Mouse (Mus musculus) midbrain, embryonic 16.5 days (tissue): ENCODE data around the gene Ntrk1. TPM values are rescaled to one million over a fixed set of nuclear protein-coding genes. Genes with fewer than 3 reads are reported as not detected.

Experiments used
- ATAC-seq: fragments of 200-750 bp; cut with Nextera tagmentation; 2 replicates; pipeline ENCODE4 v1.8.0; 2017; ENCODE audit warnings: moderate TSS enrichment
- H3K27ac ChIP-seq: fragments of 300-500 bp; sonication (generic); 2 replicates; pipeline ENCODE4 v1.5.1; 2014; ENCODE audit warnings: mild to moderate bottlenecking, low read length, mixed read lengths
- H3K27me3 ChIP-seq: fragments of 300-500 bp; sonication (generic); 2 replicates; pipeline ENCODE4 v1.6.1; 2014; ENCODE audit warnings: low read depth, low read length, mixed read lengths; ENCODE audit not compliant: control insufficient read depth, insufficient read depth
- H3K36me3 ChIP-seq: fragments of 300-500 bp; sonication (generic); 2 replicates; pipeline ENCODE4 v1.6.1; 2014; ENCODE audit warnings: mild to moderate bottlenecking, low read length, moderate library complexity, mixed read lengths; ENCODE audit not compliant: control insufficient read depth, insufficient read depth
- H3K4me1 ChIP-seq: fragments of 300-500 bp; sonication (generic); 2 replicates; pipeline ENCODE4 v1.6.1; 2014; ENCODE audit warnings: mild to moderate bottlenecking, low read length, mixed read lengths; ENCODE audit not compliant: control insufficient read depth, insufficient read depth
- H3K4me2 ChIP-seq: fragments of 300-500 bp; sonication (generic); 2 replicates; pipeline ENCODE4 v1.6.1; 2014; ENCODE audit warnings: mild to moderate bottlenecking, low read length, mixed read lengths
- H3K4me3 ChIP-seq: fragments of 300-500 bp; sonication (generic); 2 replicates; pipeline ENCODE4 v1.5.1; 2014; ENCODE audit warnings: low read depth, mild to moderate bottlenecking, low read length, moderate library complexity, mixed read lengths
- H3K9ac ChIP-seq: fragments of 300-500 bp; sonication (generic); 2 replicates; pipeline ENCODE4 v1.6.1; 2014; ENCODE audit warnings: low read depth, low read length, mixed read lengths
- H3K9me3 ChIP-seq: fragments of 300-500 bp; sonication (generic); replicated peaks from 2 replicates; pipeline ENCODE4 v1.6.1; 2014; ENCODE audit warnings: mild to moderate bottlenecking, low read length, mixed read lengths; ENCODE audit not compliant: control insufficient read depth, poor library complexity, severe bottlenecking
- WGBS: fragments of 180-500 bp; shearing (Covaris S2); extraction: QIAGEN DNeasy Blood & Tissue Kit; methylation state at CpG from one replicate; pipeline ENCODE4 v1.1.7; 2014; 5-methylcytosine and 5-hydroxymethylcytosine counted together
- polyA plus RNA-seq: library from polyadenylated mRNA; unstranded; fragments of >200 nt; fragmentation: Nextera tagmentation; extraction: Ambion mirVana; gene quantifications from 2 replicates; pipeline ENCODE4 v1.2.1, GENCODE M21; 2015

Gene Ntrk1
- polyA plus RNA-seq, 1 experiment from 2014 or later, result 1.4 TPM

GRCm38 (mm10) chr3:87749977-87750376 is 45.0 kb downstream of the Ntrk1 start:
- H3K36me3 ChIP-seq, result no peaks in the 10 kb centered on the region
- no peaks in the 10 kb centered on the region; the same call in 1 of the 2 replicates for H3K27me3 ChIP-seq
- WGBS, result 88% methylated on average over 12 of the region's 12 CpGs
- H3K27ac ChIP-seq, result no peak overlapping the region
- H3K9ac ChIP-seq, result no peak overlapping the region
- no peak overlapping the region for H3K4me2 ChIP-seq
- peaks cover 6% of the 10 kb centered on the region; the same call in 1 of the 2 replicates for H3K4me1 ChIP-seq
- no peak for ATAC-seq
- H3K9me3 ChIP-seq, result no peaks in the 10 kb centered on the region
- H3K4me3 ChIP-seq, result no peak overlapping the region

GRCm38 (mm10) chr3:87749036-87749435 is 45.9 kb downstream of the Ntrk1 start:
- Histone ChIP-seq H3K4me1 (peaks cover 7% of the 10 kb centered on the region; the same call in 1 of the 2 replicates), H3K9me3 (no peaks in the 10 kb centered on the region), H3K36me3 (no peaks in the 10 kb centered on the region), H3K27ac (no peak overlapping the region), H3K4me3 (no peak overlapping the region), H3K4me2 (no peak overlapping the region), H3K9ac (no peak overlapping the region), H3K27me3 (no peaks in the 10 kb centered on the region; the same call in 1 of the 2 replicates)
- no peak for ATAC-seq
- 23% methylated on average over 5 of the region's 5 CpGs for WGBS

DNA sequence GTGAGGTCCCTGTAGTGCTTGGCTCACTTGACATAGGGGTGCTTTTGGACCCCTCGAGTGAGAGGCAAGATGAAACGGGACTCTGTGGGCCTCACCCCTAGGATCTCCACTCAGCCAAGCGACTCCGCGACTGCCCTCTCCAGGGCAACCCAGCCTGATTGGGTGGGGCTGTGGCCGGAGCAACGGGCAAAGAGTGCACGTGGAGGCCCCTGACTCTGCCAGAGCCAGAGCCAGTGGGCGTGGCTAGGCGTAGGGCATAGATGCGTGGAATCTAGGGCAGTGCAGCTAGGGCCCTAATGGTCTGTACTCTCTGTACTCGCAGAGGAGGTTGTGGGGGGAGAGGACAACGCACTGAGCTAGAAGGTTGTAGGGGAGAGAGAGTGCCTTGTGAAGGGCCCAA is 46.5 kb downstream of the Ntrk1 start, which contains the start of gene Lrrc71:
TSS of gene Lrrc71 (minus strand) at position 195 of the 400 bp plus-strand sequence.
- H3K4me2 ChIP-seq, result no peak within 1 kb of the TSS
- no peaks in the 10 kb centered on the region for H3K36me3 ChIP-seq
- H3K4me3 ChIP-seq, result no peak within 1 kb of the TSS
- no peak within 1 kb of the TSS for H3K27ac ChIP-seq
- no peak for ATAC-seq
- H3K4me1 ChIP-seq, result peaks cover 7% of the 10 kb centered on the region; the same call in 1 of the 2 replicates
- H3K9ac ChIP-seq, result no peak within 1 kb of the TSS
- no peaks in the 10 kb centered on the region for H3K27me3 ChIP-seq
- no peaks in the 10 kb centered on the region for H3K9me3 ChIP-seq
- 39% methylated on average over 13 of the region's 13 CpGs for WGBS

- Histone ChIP-seq H3K9ac (peak overlapping the region; percentile 43; the same call in 1 of the 2 replicates), H3K4me3 (no peak overlapping the region), H3K4me1 (peaks cover 7% of the 10 kb centered on the region; the same call in 1 of the 2 replicates), H3K9me3 (no peaks in the 10 kb centered on the region), H3K36me3 (peaks cover 2% of the 10 kb centered on the region; the same call in 1 of the 2 replicates), H3K27ac (no peak overlapping the region), H3K4me2 (peak overlapping the region; percentile 41), H3K27me3 (no peaks in the 10 kb centered on the region)
- WGBS, result 18% methylated on average over 18 of the region's 18 CpGs
- no peak for ATAC-seq
Measured at GRCm38 (mm10) chr3:87745036-87745659, 49.8 kb downstream of the Ntrk1 start.

- Histone ChIP-seq H3K4me3 (no peak overlapping the region), H3K27ac (no peak overlapping the region), H3K9me3 (no peaks in the 10 kb centered on the region), H3K4me2 (no peak overlapping the region), H3K4me1 (peaks cover 7% of the 10 kb centered on the region; the same call in 1 of the 2 replicates), H3K36me3 (peaks cover 2% of the 10 kb centered on the region; the same call in 1 of the 2 replicates), H3K27me3 (no peaks in the 10 kb centered on the region), H3K9ac (no peak overlapping the region)
- no peak for ATAC-seq
- 89% methylated on average over 4 of the region's 4 CpGs for WGBS
Measured at GRCm38 (mm10) chr3:87743927-87744326, 51.0 kb downstream of the Ntrk1 start.

GRCm38 (mm10) chr3:87742735-87743134 is 52.2 kb downstream of the Ntrk1 start:
- H3K4me3 ChIP-seq, result no peak overlapping the region
- WGBS, result 93% methylated on average over 16 of the region's 16 CpGs
- no peak overlapping the region for H3K27ac ChIP-seq
- no peak for ATAC-seq
- H3K36me3 ChIP-seq, result peaks cover 7% of the 10 kb centered on the region; the same call in 1 of the 2 replicates
- H3K9ac ChIP-seq, result no peak overlapping the region
- H3K9me3 ChIP-seq, result no peaks in the 10 kb centered on the region
- peaks cover 7% of the 10 kb centered on the region; the same call in 1 of the 2 replicates for H3K4me1 ChIP-seq
- H3K27me3 ChIP-seq, result no peaks in the 10 kb centered on the region
- H3K4me2 ChIP-seq, result no peak overlapping the region

GRCm38 (mm10) chr3:87742013-87742412 is 52.9 kb downstream of the Ntrk1 start:
- no peak overlapping the region for H3K4me2 ChIP-seq
- H3K36me3 ChIP-seq, result peaks cover 10% of the 10 kb centered on the region
- H3K4me1 ChIP-seq, result peaks cover 7% of the 10 kb centered on the region; the same call in 1 of the 2 replicates
- ATAC-seq, result no peak
- 87% methylated on average over 3 of the region's 3 CpGs for WGBS
- H3K9me3 ChIP-seq, result no peaks in the 10 kb centered on the region
- H3K27ac ChIP-seq, result no peak overlapping the region
- no peak overlapping the region for H3K9ac ChIP-seq
- no peak overlapping the region for H3K4me3 ChIP-seq
- H3K27me3 ChIP-seq, result no peaks in the 10 kb centered on the region

- H3K36me3 ChIP-seq, result peaks cover 38% of the 10 kb centered on the region
- 81% methylated on average over 4 of the region's 5 CpGs for WGBS
- no peak for ATAC-seq
Measured at GRCm38 (mm10) chr3:87738906-87739305, 56.1 kb downstream of the Ntrk1 start.

GRCm38 (mm10) chr3:87735335-87735734 is 59.6 kb downstream of the Ntrk1 start:
- no peak overlapping the region for H3K9ac ChIP-seq
- H3K9me3 ChIP-seq, result no peaks in the 10 kb centered on the region
- 93% methylated on average over 9 of the region's 9 CpGs for WGBS
- H3K4me1 ChIP-seq, result no peaks in the 10 kb centered on the region
- no peak overlapping the region for H3K4me2 ChIP-seq
- ATAC-seq, result no peak
- H3K27me3 ChIP-seq, result no peaks in the 10 kb centered on the region
- H3K27ac ChIP-seq, result no peak overlapping the region
- peaks cover 52% of the 10 kb centered on the region for H3K36me3 ChIP-seq
- no peak overlapping the region for H3K4me3 ChIP-seq

More at GRCm38 (mm10) chr3:87738906-87739305, 56.1 kb downstream of the Ntrk1 start:
- Histone ChIP-seq H3K9ac (no peak overlapping the region), H3K4me3 (no peak overlapping the region), H3K4me1 (no peaks in the 10 kb centered on the region), H3K27me3 (no peaks in the 10 kb centered on the region), H3K9me3 (no peaks in the 10 kb centered on the region), H3K4me2 (no peak overlapping the region), H3K27ac (no peak overlapping the region)
